Mouse (Mus musculus) duodenum, adult 2 months (tissue): ENCODE measurements around the gene Klf4. TPM values are rescaled to one million over a fixed set of nuclear protein-coding genes. Genes with fewer than 3 reads are reported as not detected.

ENCODE experiments used
- polyA plus RNA-seq: library from polyadenylated mRNA; depleted of rRNA; stranded (reverse); fragments of >200 nt; gene quantifications from 2 replicates; pipeline ENCODE4 v1.2.3, GENCODE M21; 2012; ENCODE audit warnings: low replicate concordance; rRNA removed

Gene Klf4
- 180 and 183 TPM in 2 replicates for polyA plus RNA-seq

DNA sequence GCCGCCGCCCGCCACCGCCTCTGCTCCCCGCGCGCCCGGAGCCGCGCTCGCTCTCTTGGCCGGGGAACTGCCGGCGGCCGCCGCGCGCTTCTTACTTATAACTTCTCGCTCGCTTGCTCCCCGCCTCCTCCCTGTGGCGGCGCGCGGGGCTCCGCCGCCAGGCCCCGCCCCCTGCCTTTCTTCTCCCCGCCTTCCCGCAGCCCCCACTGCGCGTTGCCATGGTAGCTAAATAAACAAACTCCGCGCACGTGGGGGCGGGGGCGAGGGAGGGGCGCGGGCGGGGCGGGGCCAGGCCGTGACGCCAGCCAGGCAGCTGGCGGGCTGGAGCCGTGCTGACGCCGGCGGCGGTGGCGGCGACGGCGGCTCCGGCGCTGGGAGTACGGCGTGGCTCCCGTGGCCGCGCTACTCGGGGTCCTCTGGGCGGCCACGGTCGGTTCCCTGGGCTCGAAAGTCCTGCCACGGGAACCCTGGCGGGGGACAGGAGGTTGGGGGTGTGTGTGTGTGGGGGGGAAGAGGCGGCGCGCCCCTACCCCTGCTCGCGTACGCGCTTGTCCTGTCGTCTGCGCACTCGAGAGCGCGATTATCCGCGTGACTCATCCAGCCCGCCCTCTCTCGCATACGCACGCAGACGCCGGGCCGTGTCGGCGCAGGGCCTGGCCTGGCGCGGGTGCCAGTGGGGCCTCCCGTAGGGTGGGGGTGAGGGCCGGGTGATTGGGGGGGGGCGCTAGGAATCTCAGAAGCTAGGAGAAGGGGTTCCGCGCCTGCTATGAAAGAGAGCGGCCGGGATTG lies at the start of gene Klf4:
Gene Klf4 (minus strand): TSS at position 60 of the 789 bp plus-strand sequence.

Other genes with a start within 250 kb of the Klf4 start
- 194 and 285 TPM in 2 replicates for gene Rad23b, start 182.4 kb downstream of the Klf4 start, polyA plus RNA-seq